Mouse (Mus musculus) heart, postnatal 0 days (tissue): ENCODE results near the gene Srpr.

Experiments used
- CTCF ChIP-seq: IDR thresholded peaks from 2 replicates; pipeline ENCODE4 v1.5.1; 2016; ENCODE audit warnings: antibody characterized with exemption, control low read depth, low read depth
- EP300 ChIP-seq: IDR thresholded peaks from 2 replicates; pipeline ENCODE4 v1.6.1; 2016; ENCODE audit warnings: antibody characterized with exemption, low read depth

DNA sequence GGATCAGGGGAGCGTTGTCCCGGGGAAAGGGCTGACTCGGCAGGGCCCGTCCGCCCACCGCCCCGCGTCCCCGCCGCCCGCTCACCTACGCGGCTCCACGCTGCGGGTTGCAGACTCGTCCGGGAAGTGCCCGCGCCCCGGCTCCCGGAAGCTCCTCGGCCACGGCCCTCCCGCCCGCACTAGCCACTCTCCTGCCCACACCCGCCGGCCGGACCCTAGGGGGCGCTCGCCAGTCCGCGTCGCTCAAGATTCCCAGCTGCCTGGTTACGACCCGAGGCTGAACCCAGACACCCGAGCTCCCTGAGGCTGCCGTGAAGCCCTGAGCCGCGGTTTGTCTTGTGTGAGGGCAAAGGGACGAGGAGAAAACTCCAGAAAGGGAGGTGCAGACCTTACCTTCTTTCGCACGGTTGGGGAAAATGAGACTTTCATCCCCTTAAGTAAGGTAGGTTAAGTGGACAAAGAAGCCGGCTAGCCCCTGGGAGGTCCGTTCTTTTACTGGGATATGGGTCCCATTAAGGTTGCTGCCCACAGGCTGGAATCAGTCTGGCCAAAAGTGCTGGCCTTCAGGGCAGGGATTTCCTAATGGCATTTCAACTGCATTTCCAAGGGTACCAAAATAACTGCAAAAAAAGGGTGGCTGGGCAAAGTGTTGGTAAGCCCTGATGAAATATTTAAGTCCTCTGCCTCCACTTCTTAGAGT is at the start of gene Srpr, which contains the start of gene Tirap:
- TF ChIP-seq CTCF (peak; percentile 86), EP300 (no peak)
